Mouse (Mus musculus): Measurements from ENCODE around the gene Car12. TPM values are rescaled to one million over a fixed set of nuclear protein-coding genes. Genes with fewer than 3 reads are reported as not detected.

The Car12 gene
- polyA plus RNA-seq, 1 experiment = 2.8 TPM

DNA sequence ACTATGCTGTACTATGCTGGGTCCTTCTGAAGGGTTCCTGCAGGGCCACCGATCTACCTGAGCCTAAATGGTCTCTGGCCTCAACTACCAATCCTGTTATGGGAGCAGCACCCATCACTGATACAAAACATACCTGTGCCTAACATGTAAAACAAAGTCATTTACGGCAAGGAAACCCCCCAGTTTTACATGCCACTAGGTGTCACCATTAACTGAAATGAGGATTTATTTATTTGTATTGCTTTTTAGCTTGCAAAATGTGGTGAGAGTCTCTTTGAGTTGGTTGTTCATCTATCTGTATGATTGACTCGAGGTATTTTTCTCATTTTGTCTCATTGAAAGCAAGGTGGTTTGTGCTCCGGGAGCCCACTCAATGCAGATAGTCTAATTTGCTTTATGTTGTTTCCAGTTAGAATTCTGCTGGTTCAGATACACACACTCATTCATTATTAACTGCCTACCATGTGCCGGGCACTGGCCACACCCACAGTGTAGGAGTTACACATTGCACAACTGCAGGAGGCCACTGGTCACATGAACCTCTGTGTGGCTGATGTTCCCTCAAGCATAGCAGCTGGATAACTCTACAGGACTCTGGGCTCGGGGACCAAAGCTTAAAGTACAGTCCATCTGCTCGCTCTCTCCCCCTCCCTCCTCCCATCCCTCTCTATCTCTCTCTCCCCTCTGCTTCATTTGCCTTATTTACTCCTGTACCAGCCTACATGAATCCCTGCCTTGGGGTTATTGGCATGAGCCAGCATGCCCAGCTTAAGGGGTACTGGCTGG lies 15.9 kb upstream of the Car12 start:
- H3K27ac ChIP-seq (ENCODE audit: insufficient read depth, low read depth, low read length) = peak overlapping the region; percentile 84
- 42% methylated on average over 7 of the region's 7 CpGs for WGBS
- H3K36me3 ChIP-seq (ENCODE audit: control insufficient read depth, insufficient read depth, low read length) = no peaks in the 10 kb centered on the region
- TF ChIP-seq POLR2A (IDR thresholded peaks at IDR 0.05; ENCODE audit: low read depth, low read length) = no peak; the same call in 1 of the 2 replicates
- TF ChIP-seq CTCF (IDR thresholded peaks at IDR 0.05; ENCODE audit: extremely low read depth, insufficient read length, insufficient replicate concordance, low read depth, low read length) = no peak
- no peaks in the 10 kb centered on the region for H3K27me3 ChIP-seq (ENCODE audit: control insufficient read depth, insufficient read depth, low read length)
- no peak overlapping the region for H3K4me3 ChIP-seq (ENCODE audit: low read depth, low read length)
- H3K4me1 ChIP-seq (ENCODE audit: control insufficient read depth, insufficient read depth, insufficient read length, low read length) = peaks cover 16% of the 10 kb centered on the region; the same call in 1 of the 2 replicates

DNA sequence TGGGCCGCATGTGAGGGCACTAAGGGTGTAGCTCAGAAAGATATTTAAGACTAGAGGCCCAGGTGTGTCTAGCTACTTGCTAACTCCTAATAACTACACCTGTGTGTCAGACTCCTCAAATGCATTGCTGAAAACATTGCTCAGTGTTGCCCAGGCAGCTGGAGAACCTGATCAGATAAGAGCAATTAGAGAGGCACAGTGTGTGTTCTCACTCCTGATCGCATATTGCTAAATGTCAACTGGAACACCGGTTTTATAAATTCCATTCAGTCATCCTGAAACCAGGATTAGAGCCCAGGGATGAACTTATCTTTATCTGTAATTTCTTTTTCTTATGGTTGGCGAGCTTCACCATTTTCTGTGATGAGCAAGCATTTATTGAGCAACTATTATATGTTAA lies 13.7 kb upstream of the Car12 start:
- Histone ChIP-seq H3K4me1 (ENCODE audit: control insufficient read depth, insufficient read depth, insufficient read length, low read length) (peaks cover 16% of the 10 kb centered on the region; the same call in 1 of the 2 replicates), H3K27me3 (ENCODE audit: control insufficient read depth, insufficient read depth, low read length) (no peaks in the 10 kb centered on the region), H3K4me3 (ENCODE audit: low read depth, low read length) (no peak overlapping the region), H3K27ac (ENCODE audit: insufficient read depth, low read depth, low read length) (0 out of 2 replicates have a peak overlapping the region, but pooled peaks have one; percentile 5), H3K36me3 (ENCODE audit: control insufficient read depth, insufficient read depth, low read length) (no peaks in the 10 kb centered on the region)
- 54% methylated on average over 4 of the region's 4 CpGs for WGBS
- TF ChIP-seq CTCF (IDR thresholded peaks at IDR 0.05; ENCODE audit: extremely low read depth, insufficient read length, insufficient replicate concordance, low read depth, low read length) (no peak), POLR2A (IDR thresholded peaks at IDR 0.05; ENCODE audit: low read depth, low read length) (no peak)

DNA sequence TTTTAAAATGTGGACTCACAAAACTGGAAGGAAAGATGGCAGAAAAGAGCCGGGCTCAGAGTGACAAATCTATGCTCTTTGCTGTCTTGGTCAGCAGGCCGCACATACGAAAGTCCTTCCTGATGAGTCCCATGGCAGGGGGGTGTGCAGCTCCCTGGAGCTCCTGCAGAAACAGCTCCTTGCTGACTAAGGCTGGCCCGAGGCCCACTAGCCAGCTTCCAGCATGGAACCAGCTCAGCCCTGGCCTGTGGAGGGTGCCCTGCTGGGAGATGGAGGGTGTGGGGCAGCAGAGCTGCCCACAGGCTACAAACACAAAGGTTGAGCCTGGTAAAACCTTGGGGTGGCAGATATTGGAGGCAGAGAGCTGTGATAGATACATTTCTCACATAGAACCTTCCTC lies 10.5 kb upstream of the Car12 start:
- WGBS = 90% methylated on average over 4 of the region's 4 CpGs

DNA sequence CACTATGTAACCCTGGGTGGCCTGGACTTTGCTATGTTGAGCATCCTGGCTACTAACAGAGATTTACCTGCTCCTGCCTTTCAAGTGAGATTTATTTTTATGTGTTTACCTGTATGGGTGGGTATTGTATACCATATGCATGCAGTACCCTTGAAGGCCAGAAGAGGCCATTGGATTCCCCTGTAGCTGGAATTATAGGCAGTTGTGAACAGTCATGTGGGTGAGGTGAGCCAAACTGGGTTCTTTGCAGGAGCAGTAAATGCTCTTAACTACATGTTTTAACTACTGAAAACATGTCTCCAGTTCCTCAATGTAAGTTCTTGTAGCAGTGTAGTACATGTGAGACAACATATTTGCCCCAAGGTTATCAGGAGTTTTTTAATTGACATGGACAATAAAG lies 8.1 kb upstream of the Car12 start:
- Histone ChIP-seq H3K4me1 (ENCODE audit: control insufficient read depth, insufficient read depth, insufficient read length, low read length) (no peaks in the 10 kb centered on the region), H3K36me3 (ENCODE audit: control insufficient read depth, insufficient read depth, low read length) (no peaks in the 10 kb centered on the region), H3K4me3 (ENCODE audit: low read depth, low read length) (no peak overlapping the region), H3K27ac (ENCODE audit: insufficient read depth, low read depth, low read length) (no peak overlapping the region), H3K27me3 (ENCODE audit: control insufficient read depth, insufficient read depth, low read length) (no peaks in the 10 kb centered on the region)
- TF ChIP-seq CTCF (IDR thresholded peaks at IDR 0.05; ENCODE audit: extremely low read depth, insufficient read length, insufficient replicate concordance, low read depth, low read length) (no peak), POLR2A (IDR thresholded peaks at IDR 0.05; ENCODE audit: low read depth, low read length) (no peak)

More for the DNA sequence above, 10.5 kb upstream of the Car12 start:
- H3K27ac ChIP-seq (ENCODE audit: insufficient read depth, low read depth, low read length) = no peak overlapping the region
- no peaks in the 10 kb centered on the region for H3K27me3 ChIP-seq (ENCODE audit: control insufficient read depth, insufficient read depth, low read length)
- peaks cover 5% of the 10 kb centered on the region; the same call in 1 of the 2 replicates for H3K4me1 ChIP-seq (ENCODE audit: control insufficient read depth, insufficient read depth, insufficient read length, low read length)
- H3K36me3 ChIP-seq (ENCODE audit: control insufficient read depth, insufficient read depth, low read length) = no peaks in the 10 kb centered on the region
- TF ChIP-seq POLR2A (IDR thresholded peaks at IDR 0.05; ENCODE audit: low read depth, low read length) (no peak), CTCF (IDR thresholded peaks at IDR 0.05; ENCODE audit: extremely low read depth, insufficient read length, insufficient replicate concordance, low read depth, low read length) (no peak)
- H3K4me3 ChIP-seq (ENCODE audit: low read depth, low read length) = no peak overlapping the region

DNA sequence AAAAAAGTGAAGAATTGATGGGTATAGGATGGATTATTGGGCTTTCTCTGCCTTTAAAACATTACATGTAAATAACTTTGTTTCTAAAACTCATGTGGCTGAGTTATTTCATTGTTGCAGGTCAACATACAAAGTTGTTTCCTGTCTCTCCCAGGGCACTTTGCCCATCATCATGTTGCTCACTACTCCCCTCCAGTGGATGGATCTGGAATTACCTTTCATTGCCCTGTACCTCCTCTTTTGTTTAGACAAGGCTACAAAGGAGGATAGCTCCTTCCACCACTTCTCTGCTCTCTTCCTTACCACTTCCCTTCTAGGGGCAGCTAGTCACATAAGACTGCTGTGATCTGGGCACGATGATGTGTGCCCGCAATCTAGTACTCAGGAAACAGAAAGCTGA lies 7.7 kb upstream of the Car12 start:
- Histone ChIP-seq H3K27ac (ENCODE audit: insufficient read depth, low read depth, low read length) (no peak overlapping the region), H3K4me1 (ENCODE audit: control insufficient read depth, insufficient read depth, insufficient read length, low read length) (no peaks in the 10 kb centered on the region), H3K4me3 (ENCODE audit: low read depth, low read length) (no peak overlapping the region), H3K36me3 (ENCODE audit: control insufficient read depth, insufficient read depth, low read length) (no peaks in the 10 kb centered on the region), H3K27me3 (ENCODE audit: control insufficient read depth, insufficient read depth, low read length) (no peaks in the 10 kb centered on the region)
- no peak for TF ChIP-seq POLR2A (IDR thresholded peaks at IDR 0.05; ENCODE audit: low read depth, low read length)
- peak; percentile 29; the same call in 1 of the 2 replicates for TF ChIP-seq CTCF (IDR thresholded peaks at IDR 0.05; ENCODE audit: extremely low read depth, insufficient read length, insufficient replicate concordance, low read depth, low read length)
- WGBS = 51% methylated on average over 2 of the region's 2 CpGs

DNA sequence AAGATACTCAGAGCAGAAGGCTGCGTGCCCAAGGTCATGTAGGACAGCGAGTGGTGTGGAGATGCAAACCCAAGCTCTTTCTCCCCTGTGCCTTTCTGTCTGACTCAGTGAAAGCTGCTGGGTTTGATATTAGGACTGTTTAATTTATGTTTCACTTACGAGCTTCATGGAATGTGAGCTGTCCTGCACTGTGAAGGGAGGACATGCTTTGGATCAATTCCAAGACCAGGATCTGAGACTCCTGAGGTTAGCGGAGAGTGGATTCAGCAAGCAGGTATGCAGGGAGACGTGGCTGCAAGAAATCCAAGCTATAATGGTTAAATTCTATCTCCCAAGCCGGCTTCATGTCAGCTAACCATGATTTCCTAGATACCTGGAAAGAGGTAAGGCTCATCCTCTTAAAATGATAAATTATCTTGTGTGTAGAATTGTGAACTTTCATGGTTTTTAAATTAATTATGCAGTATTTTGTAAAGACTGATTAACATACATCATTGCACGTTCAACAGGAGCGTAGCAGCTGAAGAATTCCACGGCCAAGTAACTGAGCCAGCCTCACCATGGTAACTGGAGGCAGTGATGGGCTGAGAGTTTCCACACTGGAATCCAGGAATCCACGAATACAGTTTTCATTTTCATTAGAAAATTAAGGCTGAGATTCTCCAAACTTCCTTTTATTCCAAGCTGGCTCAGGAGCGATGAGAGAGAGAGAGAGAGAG lies 5.3 kb upstream of the Car12 start:
- 84% methylated on average over 11 of the region's 11 CpGs for WGBS
- peaks cover 11% of the 10 kb centered on the region for H3K4me1 ChIP-seq (ENCODE audit: control insufficient read depth, insufficient read depth, insufficient read length, low read length)
- H3K27ac ChIP-seq (ENCODE audit: insufficient read depth, low read depth, low read length) = no peak overlapping the region
- H3K36me3 ChIP-seq (ENCODE audit: control insufficient read depth, insufficient read depth, low read length) = no peaks in the 10 kb centered on the region
- TF ChIP-seq POLR2A (IDR thresholded peaks at IDR 0.05; ENCODE audit: low read depth, low read length) (no peak), CTCF (IDR thresholded peaks at IDR 0.05; ENCODE audit: extremely low read depth, insufficient read length, insufficient replicate concordance, low read depth, low read length) (no peak)
- no peak overlapping the region for H3K4me3 ChIP-seq (ENCODE audit: low read depth, low read length)
- no peaks in the 10 kb centered on the region for H3K27me3 ChIP-seq (ENCODE audit: control insufficient read depth, insufficient read depth, low read length)
